7 mouse cellular contexts compared by ENCODE assay signal in genomic region chr10:80748609-80749008, GRCm38 (mm10). TPM values are rescaled to one million over a fixed set of nuclear protein-coding genes. Genes with fewer than 3 reads are reported as not detected.
DNase-seq lines count a peak whose midpoint lies in the region; TF ChIP-seq lines count a peak whose summit lies in the region.

No protein-coding gene starts in this region.

- no peaks in the 10 kb centered on the region for H3K27me3 ChIP-seq in thymus, adult 2 months (ENCODE audit: control insufficient read depth, insufficient read depth, low read length)

- peaks cover 15% of the 10 kb centered on the region for H3K4me1 ChIP-seq in thymus, adult 2 months (replicated peaks; ENCODE audit: control insufficient read depth, insufficient read depth, low read length)

- intact Hi-C loops in left cerebral cortex, postnatal 14 days (cut with DNase I) = loop anchor here (2.0 to 5.0 kb wide), 3 partner anchors 26 to 249 kb away; no protein-coding TSS in a partner anchor

- WGBS in thymus, adult 2 months = 18% methylated on average over 6 of the region's 6 CpGs

- no peak for TF ChIP-seq POLR2A in thymus, adult 2 months (IDR thresholded peaks at IDR 0.05; ENCODE audit: control insufficient read depth, extremely low read depth, insufficient read depth, low read length, poor library complexity)

- DNase-seq in thymus, adult 2 months = peak; percentile 50
- no peak for DNase-seq in thymus, adult 18-20 months
- peak; percentile 72 for DNase-seq in c-Kit-positive CD71-positive TER-119-positive erythroid progenitor cells, embryonic 14.5 days (ENCODE audit: low spot score)
- DNase-seq in kidney, postnatal 10 days = peak; percentile 87
- DNase-seq in naive thymus-derived CD4-positive, alpha-beta T cell, adult 2 months (ENCODE audit: low read depth) = peak; percentile 69
- no peak for DNase-seq in layer of hippocampus, postnatal 10 days (ENCODE audit: low spot score in 2 of 2)
- DNase-seq in left cerebral cortex, postnatal 14 days (ENCODE audit: low spot score in 2 of 2) = no peak

- no peaks in the 10 kb centered on the region for H3K36me3 ChIP-seq in thymus, adult 2 months (ENCODE audit: control insufficient read depth, insufficient read depth, low read length)

- no peak for TF ChIP-seq CTCF in thymus, adult 2 months (IDR thresholded peaks at IDR 0.05; ENCODE audit: borderline replicate concordance, control insufficient read depth, extremely low read depth, insufficient read depth, low read length, poor library complexity)

- H3K4me3 ChIP-seq in thymus, adult 2 months (ENCODE audit: control insufficient read depth, insufficient read depth, low read length) = no peak overlapping the region

- no peak overlapping the region for H3K27ac ChIP-seq in thymus, adult 2 months (ENCODE audit: control insufficient read depth, insufficient read depth, low read length)

RNA-seq across cellular contexts. Expression of gene Dot1l, which starts 6.4 kb away (rescaled TPM):
- polyA plus RNA-seq in thymus, adult 2 months (2012; rRNA removed) = 121 and 155 TPM in 2 replicates
- total RNA-seq in layer of hippocampus, postnatal 10 days (2021) = 10 to 100 TPM; 61.0 to 67.4 TPM
- total RNA-seq in left cerebral cortex, postnatal 14 days (2021) = 10 to 100 TPM; 59.1 to 66.7 TPM

RNA-seq across cellular contexts. Expression of gene Ap3d1, which starts 6.5 kb away (rescaled TPM):
- 182 and 195 TPM in 2 replicates for polyA plus RNA-seq in thymus, adult 2 months (2012; rRNA removed)
- 100 to 1,000 TPM; 135 to 139 TPM for total RNA-seq in layer of hippocampus, postnatal 10 days (2021)
- 100 to 1,000 TPM; 143 to 147 TPM for total RNA-seq in left cerebral cortex, postnatal 14 days (2021)

RNA-seq across cellular contexts. Expression of gene Izumo4, which starts 46.6 kb away (rescaled TPM):
- polyA plus RNA-seq in thymus, adult 2 months (2012; rRNA removed) = 56.4 and 66.9 TPM in 2 replicates
- 10 to 100 TPM; 51.0 to 69.9 TPM for total RNA-seq in layer of hippocampus, postnatal 10 days (2021)
- 10 to 100 TPM; 52.8 to 55.3 TPM for total RNA-seq in left cerebral cortex, postnatal 14 days (2021)

RNA-seq across cellular contexts. Expression of gene Mob3a, which starts 46.8 kb away (rescaled TPM):
- 252 and 261 TPM in 2 replicates for polyA plus RNA-seq in thymus, adult 2 months (2012; rRNA removed)
- total RNA-seq in layer of hippocampus, postnatal 10 days (2021) = 10 to 100 TPM; 21.2 to 22.5 TPM
- 10 to 100 TPM; 15.0 to 20.2 TPM for total RNA-seq in left cerebral cortex, postnatal 14 days (2021)

RNA-seq across cellular contexts. Expression of gene Sf3a2, which starts 49.4 kb away (rescaled TPM):
- 94.6 and 119 TPM in 2 replicates for polyA plus RNA-seq in thymus, adult 2 months (2012; rRNA removed)
- total RNA-seq in layer of hippocampus, postnatal 10 days (2021) = 10 to 100 TPM; 42.9 to 45.3 TPM
- total RNA-seq in left cerebral cortex, postnatal 14 days (2021) = 10 to 100 TPM; 42.7 to 43.6 TPM

Comparison
In these comparisons a context has a peak if more than half of its experiments do, and no peak if none do; other contexts are left out.
1. DNase-seq: peak in thymus, adult 2 months (single experiment), c-Kit-positive CD71-positive TER-119-positive erythroid progenitor cells, embryonic 14.5 days (single experiment), kidney, postnatal 10 days (single experiment) and naive thymus-derived CD4-positive, alpha-beta T cell, adult 2 months (single experiment); none in thymus, adult 18-20 months (0 of 2), layer of hippocampus, postnatal 10 days (0 of 2) and left cerebral cortex, postnatal 14 days (0 of 2).